Mouse (Mus musculus) heart, embryonic 13.5 days (tissue): ENCODE data around the gene Timmdc1. TPM values are rescaled to one million over a fixed set of nuclear protein-coding genes. Genes with fewer than 3 reads are reported as not detected.
A peak's percentile ranks its signal among the peaks of the same experiment; 100 is the strongest.

ENCODE experiments used
- ATAC-seq: fragments of 200-750 bp; cut with Nextera tagmentation; 2 replicates; pipeline ENCODE4 v1.8.0; 2017; ENCODE audit warnings: moderate TSS enrichment; ENCODE audit not compliant: insufficient number of reproducible peaks, low FRiP score, low TSS enrichment; ENCODE audit errors: extremely low read depth
- H3K27ac ChIP-seq: fragments of 300-500 bp; sonication (generic); replicated peaks from 2 replicates; pipeline ENCODE4 v1.5.1; 2015; ENCODE audit warnings: moderate library complexity, mild to moderate bottlenecking, inconsistent platforms
- H3K27me3 ChIP-seq: fragments of 300-500 bp; sonication (generic); replicated peaks from 2 replicates; pipeline ENCODE4 v1.6.1; 2015; ENCODE audit warnings: mild to moderate bottlenecking, inconsistent platforms
- H3K36me3 ChIP-seq: fragments of 300-500 bp; sonication (generic); 2 replicates; pipeline ENCODE4 v1.6.1; 2015; ENCODE audit warnings: mild to moderate bottlenecking, inconsistent platforms
- H3K4me1 ChIP-seq: fragments of 300-500 bp; sonication (generic); 2 replicates; pipeline ENCODE4 v1.6.1; 2015; ENCODE audit warnings: inconsistent platforms
- H3K4me2 ChIP-seq: fragments of 300-500 bp; sonication (generic); 2 replicates; pipeline ENCODE4 v1.6.1; 2015; ENCODE audit warnings: inconsistent platforms, mild to moderate bottlenecking, moderate library complexity
- H3K4me3 ChIP-seq: fragments of 300-500 bp; sonication (generic); 2 replicates; pipeline ENCODE4 v1.5.1; 2015; ENCODE audit warnings: moderate library complexity, mild to moderate bottlenecking, inconsistent platforms
- H3K9ac ChIP-seq: fragments of 300-500 bp; sonication (generic); 2 replicates; pipeline ENCODE4 v1.6.1; 2015; ENCODE audit warnings: inconsistent platforms, mild to moderate bottlenecking, moderate library complexity
- H3K9me3 ChIP-seq: fragments of 300-500 bp; sonication (generic); 2 replicates; pipeline ENCODE4 v1.6.1; 2016; ENCODE audit warnings: inconsistent platforms
- WGBS: fragments of 180-500 bp; shearing (Covaris S2); methylation state at CpG from one replicate; pipeline ENCODE4 v1.1.7; 2015; ENCODE audit warnings: mixed read lengths; 5-methylcytosine and 5-hydroxymethylcytosine counted together
- polyA plus RNA-seq: library from polyadenylated mRNA; unstranded; fragments of >200 nt; fragmentation: Nextera tagmentation; extraction: Ambion mirVana; gene quantifications from 2 replicates; pipeline ENCODE4 v1.2.1, GENCODE M21; 2015

The Timmdc1 gene
- 29.7 and 35.3 TPM in 2 replicates for polyA plus RNA-seq

GRCm38 (mm10) chr16:38522129-38523084 is at the start of gene Timmdc1:
Gene Timmdc1, minus strand, starts transcription at chr16:38522663.
- Histone ChIP-seq H3K27me3 (no peaks in the 10 kb centered on the region), H3K4me3 (peak within 1 kb of the TSS; percentile 79), H3K4me2 (peak within 1 kb of the TSS; percentile 79), H3K9ac (peak within 1 kb of the TSS; percentile 90), H3K4me1 (peaks cover 27% of the 10 kb centered on the region), H3K9me3 (no peaks in the 10 kb centered on the region), H3K36me3 (peaks cover 46% of the 10 kb centered on the region), H3K27ac (peak within 1 kb of the TSS; percentile 97)
- WGBS = under 1% methylated on average over 73 of the region's 73 CpGs
- ATAC-seq = peak; percentile 95

DNA sequence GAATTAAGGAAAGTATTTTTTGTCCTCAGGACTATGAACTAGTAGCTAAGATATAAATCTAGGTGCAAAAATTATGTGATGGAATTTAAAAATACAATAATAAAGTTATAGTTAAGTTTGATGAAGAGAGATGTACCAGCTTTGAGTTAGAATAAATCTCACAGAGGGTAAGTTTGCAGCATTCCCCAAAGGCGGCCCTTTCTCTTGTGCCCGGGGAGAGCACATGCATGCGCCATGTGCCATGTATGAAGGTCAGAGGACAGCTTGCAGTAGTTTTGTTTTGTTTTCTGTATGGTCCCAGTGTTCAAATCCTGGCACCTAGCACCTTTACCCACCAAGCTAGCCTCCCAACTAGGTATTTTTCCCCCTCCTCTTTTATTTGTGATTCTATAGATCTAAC is 49.0 kb upstream of the Timmdc1 start:
- Histone ChIP-seq H3K4me2 (no peak overlapping the region), H3K4me3 (no peak overlapping the region), H3K27ac (no peak overlapping the region), H3K27me3 (no peaks in the 10 kb centered on the region), H3K4me1 (no peaks in the 10 kb centered on the region), H3K36me3 (peaks cover 87% of the 10 kb centered on the region), H3K9ac (no peak overlapping the region), H3K9me3 (no peaks in the 10 kb centered on the region)
- ATAC-seq = no peak
- 93% methylated on average over 3 of the region's 3 CpGs for WGBS

DNA sequence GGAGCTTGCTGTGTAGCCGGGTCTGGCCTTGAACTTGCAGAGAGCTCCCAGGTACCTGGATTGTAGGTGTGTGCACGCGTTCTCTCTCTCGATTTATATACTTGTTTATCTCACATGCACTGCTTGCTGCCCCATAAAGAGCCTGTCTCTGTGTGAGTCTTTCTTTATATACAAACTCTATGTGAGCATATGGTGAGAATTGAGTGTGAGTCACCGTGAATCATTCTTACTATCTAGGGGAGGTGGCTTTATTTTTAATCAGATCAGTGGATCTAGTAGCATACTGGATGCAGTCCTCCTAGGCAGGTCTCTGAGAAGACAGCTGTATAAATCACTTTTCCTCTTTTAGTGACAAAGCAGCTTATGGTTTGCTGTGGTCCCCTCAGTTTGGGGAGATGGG is 45.7 kb upstream of the Timmdc1 start:
- H3K4me3 ChIP-seq = no peak overlapping the region
- no peak overlapping the region for H3K27ac ChIP-seq
- H3K9me3 ChIP-seq = no peaks in the 10 kb centered on the region
- no peak for ATAC-seq
- H3K4me2 ChIP-seq = no peak overlapping the region
- H3K9ac ChIP-seq = no peak overlapping the region
- no peaks in the 10 kb centered on the region for H3K27me3 ChIP-seq
- 92% methylated on average over 5 of the region's 5 CpGs for WGBS
- peaks cover 23% of the 10 kb centered on the region for H3K4me1 ChIP-seq
- peaks cover 87% of the 10 kb centered on the region for H3K36me3 ChIP-seq

DNA sequence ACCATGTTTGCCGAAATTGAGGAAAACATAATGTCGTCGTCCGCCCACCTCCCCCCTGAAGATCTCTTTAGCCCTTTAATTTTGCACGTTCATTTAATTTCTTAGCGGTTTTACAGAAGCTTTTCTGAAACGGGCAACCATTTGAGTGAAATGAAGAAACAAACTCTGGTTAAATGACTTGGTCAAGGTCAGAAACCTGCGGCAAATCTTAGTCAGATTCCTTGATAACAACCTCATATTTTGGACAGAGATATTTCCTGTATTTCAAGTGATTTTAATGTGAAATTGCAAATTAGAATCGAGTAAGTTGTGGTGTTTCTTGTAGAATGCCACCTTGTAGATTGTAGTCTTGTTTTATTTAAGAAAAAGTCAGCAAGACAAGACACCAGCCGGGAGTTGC is 41.1 kb upstream of the Timmdc1 start:
- Histone ChIP-seq H3K9ac (peak overlapping the region; percentile 96), H3K27ac (peak overlapping the region; percentile 86; the same call in 1 of the 2 replicates), H3K9me3 (no peaks in the 10 kb centered on the region), H3K27me3 (peaks cover 21% of the 10 kb centered on the region), H3K4me2 (peak overlapping the region; percentile 82), H3K4me1 (peaks cover 23% of the 10 kb centered on the region), H3K4me3 (peak overlapping the region; percentile 96), H3K36me3 (peaks cover 41% of the 10 kb centered on the region)
- no peak for ATAC-seq
- 21% methylated on average over 10 of the region's 10 CpGs for WGBS

DNA sequence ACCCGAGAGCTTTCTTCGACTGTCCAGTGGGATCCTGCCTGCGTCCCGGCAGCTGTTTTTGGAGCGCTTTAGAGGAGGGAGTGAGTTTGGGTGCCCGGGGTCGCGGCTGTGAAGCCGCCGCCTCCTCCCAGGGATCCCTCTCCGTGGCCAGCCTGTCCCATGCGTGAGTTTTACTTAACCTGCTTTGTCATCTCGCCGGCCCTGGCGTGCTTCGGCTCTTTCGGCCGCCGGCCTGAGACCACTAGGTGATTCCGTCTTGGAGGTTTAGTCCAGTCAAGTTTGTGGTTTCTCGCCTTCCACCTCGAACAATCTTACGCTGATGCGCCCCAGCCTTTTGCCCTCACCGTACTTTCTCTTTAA is 40.5 kb upstream of the Timmdc1 start:
- Histone ChIP-seq H3K4me3 (peak overlapping the region; percentile 96), H3K27me3 (peaks cover 26% of the 10 kb centered on the region), H3K4me2 (peak overlapping the region; percentile 82), H3K9me3 (no peaks in the 10 kb centered on the region), H3K27ac (peak overlapping the region; percentile 86), H3K4me1 (peaks cover 23% of the 10 kb centered on the region), H3K9ac (peak overlapping the region; percentile 96), H3K36me3 (peaks cover 36% of the 10 kb centered on the region)
- peak; percentile 47; the same call in 1 of the 2 replicates for ATAC-seq
- under 1% methylated on average over 25 of the region's 25 CpGs for WGBS

DNA sequence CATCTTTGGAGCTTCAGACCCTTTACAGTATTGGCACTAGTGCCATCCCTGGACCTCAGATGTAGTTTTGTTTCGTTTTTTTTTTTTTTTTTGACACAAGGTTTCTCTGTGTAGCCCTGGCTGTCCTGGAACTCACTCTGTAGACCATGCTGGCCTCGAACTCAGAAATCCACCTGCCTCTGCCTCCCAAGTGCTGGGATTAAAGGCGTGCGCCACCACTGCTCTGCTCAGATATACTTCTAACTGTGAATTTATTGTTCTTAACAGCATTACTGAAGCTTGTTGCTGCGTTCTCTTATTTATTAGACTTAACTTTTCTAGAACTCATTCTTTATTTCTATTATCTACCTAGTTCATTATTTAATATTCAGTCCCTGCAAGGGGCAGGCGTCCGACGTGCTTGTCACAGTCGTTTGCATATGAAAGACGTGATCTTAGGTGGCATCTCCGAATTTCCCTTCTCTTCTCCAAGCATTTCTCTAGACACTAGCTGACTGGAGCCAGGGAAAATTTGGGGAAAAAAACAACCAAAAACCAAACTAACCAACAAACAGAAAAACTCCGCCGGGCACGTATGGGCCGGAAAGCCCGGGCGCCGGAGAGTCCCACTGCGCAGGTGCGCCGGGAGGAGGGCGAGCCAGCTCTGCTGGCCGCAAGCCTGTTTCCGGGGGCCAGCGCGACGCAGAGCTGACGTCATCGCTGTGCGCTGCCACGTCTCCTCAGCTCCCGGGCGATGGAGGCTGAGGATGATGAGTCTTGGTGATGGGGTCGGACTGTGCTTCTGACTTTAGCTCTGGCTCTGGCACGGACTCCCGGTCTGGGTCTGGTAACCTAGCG is 39.9 kb upstream of the Timmdc1 start:
- H3K4me2 ChIP-seq = peak overlapping the region; percentile 82
- peak overlapping the region; percentile 96 for H3K4me3 ChIP-seq
- peaks cover 26% of the 10 kb centered on the region for H3K27me3 ChIP-seq
- H3K4me1 ChIP-seq = peaks cover 23% of the 10 kb centered on the region
- peak; percentile 97 for ATAC-seq
- peak overlapping the region; percentile 96 for H3K9ac ChIP-seq
- 7% methylated on average over 37 of the region's 37 CpGs for WGBS
- no peaks in the 10 kb centered on the region for H3K9me3 ChIP-seq
- peak overlapping the region; percentile 86 for H3K27ac ChIP-seq
- peaks cover 31% of the 10 kb centered on the region for H3K36me3 ChIP-seq

DNA sequence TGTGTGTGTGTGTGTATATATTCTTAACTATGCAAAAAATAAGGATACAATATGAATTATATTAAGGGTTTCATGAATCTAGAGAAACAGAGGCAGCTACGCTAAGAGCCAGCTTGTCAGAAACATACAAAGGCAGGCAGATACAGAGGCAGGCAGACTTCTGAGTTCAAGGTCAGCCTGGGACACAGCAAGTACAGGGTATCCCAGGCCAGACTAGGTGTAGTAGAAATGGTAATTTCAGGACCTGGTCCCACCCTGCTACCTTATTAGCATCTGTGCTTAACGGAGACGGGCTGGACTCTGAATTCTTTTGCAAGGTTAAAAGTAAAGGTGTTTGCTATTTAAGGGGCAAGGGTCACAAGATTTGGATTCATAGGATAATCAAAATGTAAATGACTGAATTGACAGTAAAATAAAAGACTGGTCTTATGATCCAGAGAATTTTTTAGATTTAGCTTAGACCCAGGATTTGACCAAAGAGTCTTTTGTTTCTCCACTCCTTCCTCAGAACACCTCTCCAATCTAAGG is 35.8 kb upstream of the Timmdc1 start, which contains the start of gene Tmem39a:
Gene Tmem39a (plus strand): TSS at position 478 of the 528 bp plus-strand sequence.
- no peak for ATAC-seq
- peaks cover under 1% of the 10 kb centered on the region; the same call in 1 of the 2 replicates for H3K4me1 ChIP-seq
- 68% methylated on average over 3 of the region's 3 CpGs for WGBS

GRCm38 (mm10) chr16:38555988-38556387 is 33.5 kb upstream of the Timmdc1 start:
- Histone ChIP-seq H3K4me2 (no peak overlapping the region), H3K4me1 (no peaks in the 10 kb centered on the region), H3K9ac (no peak overlapping the region), H3K9me3 (no peaks in the 10 kb centered on the region), H3K36me3 (no peaks in the 10 kb centered on the region), H3K27me3 (peaks cover 52% of the 10 kb centered on the region), H3K4me3 (no peak overlapping the region), H3K27ac (no peak overlapping the region)
- 82% methylated on average over 3 of the region's 3 CpGs for WGBS
- no peak for ATAC-seq

More for the DNA sequence above, 35.8 kb upstream of the Timmdc1 start, which contains the start of gene Tmem39a:
- no peak within 1 kb of the TSS for H3K9ac ChIP-seq
- H3K4me3 ChIP-seq = no peak within 1 kb of the TSS
- no peak within 1 kb of the TSS for H3K27ac ChIP-seq
- H3K9me3 ChIP-seq = no peaks in the 10 kb centered on the region
- H3K36me3 ChIP-seq = no peaks in the 10 kb centered on the region
- H3K27me3 ChIP-seq = peaks cover 45% of the 10 kb centered on the region
- no peak within 1 kb of the TSS for H3K4me2 ChIP-seq

- 3% methylated on average over 54 of the region's 54 CpGs for WGBS
- H3K27ac ChIP-seq = no peak within 1 kb of the TSS
Observed at GRCm38 (mm10) chr16:38549479-38550396, 27.3 kb upstream of the Timmdc1 start, which contains the start of gene Poglut1. Gene Poglut1, minus strand, starts transcription at chr16:38550258.

DNA sequence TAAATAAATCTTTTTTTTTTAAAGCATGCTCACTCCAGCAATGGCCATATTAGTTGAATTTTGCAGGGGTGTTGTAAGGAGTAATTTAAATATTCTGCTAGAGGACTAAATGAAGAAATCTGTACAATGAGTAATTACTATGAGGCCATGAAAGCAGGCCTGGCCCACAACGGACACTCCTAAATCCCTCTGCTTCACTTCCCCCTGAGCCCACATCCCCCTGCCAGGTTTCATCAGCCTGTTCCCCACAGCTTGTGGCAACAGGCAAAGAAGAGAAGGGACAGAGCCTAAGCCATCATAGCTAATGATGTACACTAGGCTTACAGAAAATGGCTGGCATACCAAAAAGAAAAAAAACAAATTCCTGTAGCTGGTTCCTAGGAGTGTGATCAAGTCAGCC is 25.5 kb upstream of the Timmdc1 start:
- Histone ChIP-seq H3K4me2 (no peak overlapping the region), H3K4me1 (peaks cover 12% of the 10 kb centered on the region), H3K4me3 (no peak overlapping the region), H3K9me3 (no peaks in the 10 kb centered on the region), H3K27me3 (peaks cover 5% of the 10 kb centered on the region), H3K36me3 (peaks cover 49% of the 10 kb centered on the region), H3K9ac (no peak overlapping the region), H3K27ac (no peak overlapping the region)
- no peak for ATAC-seq
- WGBS = 95% methylated on average over 1 of the region's 1 CpGs

More at GRCm38 (mm10) chr16:38549479-38550396, 27.3 kb upstream of the Timmdc1 start, which contains the start of gene Poglut1:
- Histone ChIP-seq H3K9me3 (no peaks in the 10 kb centered on the region), H3K36me3 (peaks cover 34% of the 10 kb centered on the region), H3K27me3 (peaks cover 14% of the 10 kb centered on the region), H3K4me1 (peaks cover 12% of the 10 kb centered on the region), H3K4me3 (peak within 1 kb of the TSS; percentile 73), H3K9ac (peak within 1 kb of the TSS; percentile 87), H3K4me2 (peak within 1 kb of the TSS; percentile 90)
- no peak for ATAC-seq
